Mouse (Mus musculus): ENCODE measurements at regions not wholly inside any gene's neighbourhood (a gene's known extent, or its start where the extent isn't known, plus 50 kb on each side); places are given as distances from the start of the nearest gene placed in this dataset.

DNA sequence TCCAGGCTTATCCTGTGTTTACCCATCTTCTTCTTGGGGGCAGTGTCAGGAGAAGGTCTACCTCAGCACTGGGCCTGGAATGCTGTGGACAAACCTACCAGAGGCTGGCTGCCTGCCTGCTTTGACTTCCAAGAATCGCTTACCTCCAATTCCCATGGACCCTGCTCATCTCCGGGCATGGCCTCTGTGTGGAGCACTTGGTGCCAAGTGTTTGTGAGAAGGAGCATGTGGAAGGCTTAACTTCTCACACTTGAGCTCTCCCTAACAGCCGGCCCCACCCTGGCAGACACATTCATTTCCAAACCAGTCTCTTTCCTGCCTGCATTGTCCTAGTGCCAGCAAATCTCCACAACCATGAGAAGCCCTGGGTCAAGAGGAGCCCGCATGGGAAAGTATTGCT lies 49.8 kb upstream of the Dusp10 start:
- 94% methylated on average over 4 of the region's 4 CpGs for WGBS
- H3K9ac ChIP-seq (ENCODE audit: low read depth, low read length): no peak overlapping the region
- ATAC-seq (ENCODE audit: low FRiP score) (no peak), DNase-seq (ENCODE audit: low spot score) (no peak)
- no peak overlapping the region for H3K27ac ChIP-seq (ENCODE audit: low read depth, low read length)
- H3K9me3 ChIP-seq (ENCODE audit: control insufficient read depth, low read length): no peaks in the 10 kb centered on the region
- no peaks in the 10 kb centered on the region for H3K27me3 ChIP-seq (ENCODE audit: control insufficient read depth, insufficient read depth, low read length)
- no peak overlapping the region for H3K4me2 ChIP-seq (replicated peaks; ENCODE audit: low read depth, low read length)
- H3K36me3 ChIP-seq (ENCODE audit: control insufficient read depth, insufficient read depth, low read length): no peaks in the 10 kb centered on the region
- no peaks in the 10 kb centered on the region for H3K4me1 ChIP-seq (replicated peaks; ENCODE audit: control insufficient read depth, insufficient read depth, low read length)
- H3K4me3 ChIP-seq (ENCODE audit: low read depth, low read length): no peak overlapping the region
